Mouse (Mus musculus) myocyte (in vitro differentiated cells): Measurements from ENCODE around the gene Rnaseh1. TPM values are rescaled to one million over a fixed set of nuclear protein-coding genes. Genes with fewer than 3 reads are reported as not detected.
A peak's percentile ranks its signal among the peaks of the same experiment; 100 is the strongest.

ENCODE experiments used
- H3K27me3 ChIP-seq: one replicate; pipeline ENCODE4 v1.6.1; 2011; ENCODE audit not compliant: control insufficient read depth, insufficient read depth, insufficient read length
- H3K36me3 ChIP-seq: one replicate; pipeline ENCODE4 v1.6.1; 2011; ENCODE audit not compliant: control insufficient read depth, insufficient read depth
- H3K4me2 ChIP-seq: one replicate; pipeline ENCODE4 v1.6.1; 2011; ENCODE audit warnings: low read depth, control low read depth
- H3K4me3 ChIP-seq: one replicate; pipeline ENCODE4 v1.5.1; 2011; ENCODE audit warnings: mild to moderate bottlenecking, control low read depth, moderate library complexity
- H3K79me2 ChIP-seq: one replicate; pipeline ENCODE4 v1.6.1; 2011; ENCODE audit not compliant: control insufficient read depth, insufficient read depth
- H3ac ChIP-seq: one replicate; pipeline ENCODE4 v1.6.1; 2011; ENCODE audit not compliant: control insufficient read depth, insufficient read length
- CEBPB ChIP-seq: IDR thresholded peaks from 2 replicates; pipeline ENCODE4 v1.6.1; 2011; ENCODE audit warnings: mild to moderate bottlenecking, moderate library complexity; ENCODE audit not compliant: poor library complexity, insufficient read depth, severe bottlenecking
- E2F4 ChIP-seq: IDR thresholded peaks from one replicate; pipeline ENCODE4 v1.6.1; 2011; ENCODE audit warnings: mild to moderate bottlenecking, control low read depth, moderate library complexity; ENCODE audit not compliant: insufficient read depth
- MAX ChIP-seq: IDR thresholded peaks from one replicate; pipeline ENCODE4 v1.6.1; 2011; ENCODE audit warnings: low read depth, mild to moderate bottlenecking, control low read depth
- MYOD1 ChIP-seq, 3 experiments: IDR thresholded peaks; one replicate each; pipeline ENCODE4 v1.6.1; 2011; ENCODE audit warnings: control low read depth in 2 of 3, low read depth in 2 of 3, mild to moderate bottlenecking in 2 of 3, moderate library complexity in 1 of 3; ENCODE audit not compliant: insufficient read length in 2 of 3, control insufficient read depth in 1 of 3
- MYOG ChIP-seq, 3 experiments: IDR thresholded peaks; one replicate each; pipeline ENCODE4 v1.6.1; 2011; ENCODE audit warnings: control low read depth in 2 of 3, low read depth in 2 of 3, mild to moderate bottlenecking in 2 of 3; ENCODE audit not compliant: insufficient read length in 2 of 3, control insufficient read depth in 1 of 3, insufficient read depth in 1 of 3
- POLR2A ChIP-seq: IDR thresholded peaks from one replicate; pipeline ENCODE4 v1.6.1; 2011; ENCODE audit warnings: low read depth, mild to moderate bottlenecking, control low read depth, moderate library complexity; ENCODE audit not compliant: insufficient read length
- POLR2AphosphoS2 ChIP-seq: IDR thresholded peaks from one replicate; pipeline ENCODE4 v1.6.1; 2011; ENCODE audit warnings: low read depth, control low read depth; ENCODE audit not compliant: insufficient read length
- REST ChIP-seq: IDR thresholded peaks from one replicate; pipeline ENCODE4 v1.6.1; 2011; ENCODE audit warnings: mild to moderate bottlenecking, control low read depth, moderate library complexity; ENCODE audit not compliant: insufficient read depth, insufficient read length
- SRF ChIP-seq: IDR thresholded peaks from one replicate; pipeline ENCODE4 v1.6.1; 2011; ENCODE audit warnings: low read depth; ENCODE audit not compliant: control insufficient read depth, insufficient read length
- TCF12 ChIP-seq: IDR thresholded peaks from one replicate; pipeline ENCODE4 v1.6.1; 2011; ENCODE audit warnings: mild to moderate bottlenecking, control low read depth; ENCODE audit not compliant: poor library complexity, insufficient read depth, severe bottlenecking
- TCF3 ChIP-seq: IDR thresholded peaks from one replicate; pipeline ENCODE4 v1.6.1; 2011; ENCODE audit warnings: low read depth, control low read depth; ENCODE audit not compliant: insufficient read length
- USF1 ChIP-seq: IDR thresholded peaks from one replicate; pipeline ENCODE4 v1.6.1; 2011; ENCODE audit warnings: low read depth, mild to moderate bottlenecking, control low read depth, moderate library complexity
- polyA plus RNA-seq: library from polyadenylated mRNA; unstranded; fragments of >200 nt; fragmentation: generic; extraction: Trizol; gene quantifications from one replicate; pipeline ENCODE4 v1.2.1, GENCODE M21; 2012; ENCODE audit warnings: missing spikeins

The Rnaseh1 gene
- polyA plus RNA-seq, 1 experiment, result 8.7 TPM

DNA sequence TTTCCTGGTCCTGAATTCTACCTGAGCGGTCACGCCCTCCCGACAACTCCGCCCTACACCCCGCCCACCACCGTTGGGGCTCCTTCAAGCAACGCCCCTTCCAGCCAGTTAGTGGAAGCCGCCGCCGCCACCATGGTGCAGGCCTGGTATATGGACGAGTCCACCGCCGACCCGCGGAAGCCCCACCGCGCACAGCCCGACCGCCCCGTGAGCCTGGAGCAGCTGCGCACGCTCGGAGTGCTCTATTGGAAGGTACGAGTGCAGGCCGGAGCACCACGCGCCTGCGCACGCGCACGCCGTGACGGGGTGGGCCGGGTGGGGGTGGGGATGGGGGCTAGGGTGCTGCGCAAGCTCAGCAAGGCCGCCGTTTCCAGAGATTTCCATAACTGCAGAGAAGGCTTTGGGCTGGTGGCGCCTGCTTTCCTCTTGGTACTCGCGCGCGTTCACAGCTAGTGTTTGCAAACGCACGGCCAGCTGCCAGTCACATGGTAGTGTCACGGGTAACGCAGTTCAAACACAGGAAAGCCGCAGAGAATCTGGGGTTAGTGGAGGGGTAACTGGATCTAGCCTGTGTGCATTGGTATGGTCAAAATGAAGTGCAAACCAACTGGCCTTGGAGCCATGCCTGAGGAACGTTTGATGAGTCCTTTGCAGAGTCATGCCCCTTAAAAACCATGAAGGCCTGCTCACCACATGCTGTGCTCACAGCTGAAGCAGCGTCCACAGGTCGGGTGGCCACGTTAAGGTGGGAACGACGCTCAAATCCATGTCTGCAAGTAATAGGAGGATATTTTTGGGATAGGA lies 25.9 kb downstream of the Rnaseh1 start, which contains the start of gene Adi1:
Gene Adi1, plus strand, starts transcription at position 111 of the 804 bp plus-strand sequence.
- Histone ChIP-seq H3K27me3 (no peaks in the 10 kb centered on the region), H3K36me3 (no peaks in the 10 kb centered on the region), H3ac (peak within 1 kb of the TSS; percentile 58), H3K4me3 (peak within 1 kb of the TSS; percentile 28), H3K4me2 (peak within 1 kb of the TSS; percentile 66), H3K79me2 (no peaks in the 10 kb centered on the region)
- peak; percentile 41 for TF ChIP-seq POLR2AphosphoS2
- peak; percentile 9 to 29 (median 17) for TF ChIP-seq MYOD1 (IDR thresholded peaks at IDR 0.05; ENCODE audit: control insufficient read depth in 1 of 3, insufficient read length in 2 of 3, low read depth in 2 of 3)
- peak; percentile 52 for TF ChIP-seq USF1
- peak in 2 of 3 experiments; percentile 58 to 64 for TF ChIP-seq MYOG (IDR thresholded peaks at IDR 0.05; ENCODE audit: control insufficient read depth in 1 of 3, insufficient read depth in 1 of 3, insufficient read length in 2 of 3, low read depth in 2 of 3)
- no peak for TF ChIP-seq MAX
- no peak for TF ChIP-seq TCF12
- TF ChIP-seq E2F4, result peak; percentile 20
- TF ChIP-seq POLR2A, result peak; percentile 56

DNA sequence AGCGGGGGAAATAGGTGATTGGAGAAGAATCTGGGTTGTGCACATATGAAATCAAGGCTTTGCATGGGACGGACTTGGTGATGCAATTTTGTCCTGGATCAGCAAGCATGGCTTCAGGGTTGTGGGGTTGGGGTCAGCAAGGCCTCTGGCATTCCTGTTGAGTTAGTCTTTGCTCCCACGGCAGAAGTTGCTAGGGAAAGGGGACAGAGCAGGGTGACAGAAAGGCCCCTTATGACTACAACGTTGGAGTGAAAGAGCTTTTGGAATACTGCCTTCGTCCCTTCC lies 26.5 kb downstream of the Rnaseh1 start:
- H3ac ChIP-seq, result no peak overlapping the region
- H3K4me2 ChIP-seq, result peak overlapping the region; percentile 61
- H3K79me2 ChIP-seq, result no peaks in the 10 kb centered on the region
- H3K27me3 ChIP-seq, result no peaks in the 10 kb centered on the region
- no peaks in the 10 kb centered on the region for H3K36me3 ChIP-seq
- H3K4me3 ChIP-seq, result peak overlapping the region; percentile 28
- TF ChIP-seq MYOG (IDR thresholded peaks at IDR 0.05; ENCODE audit: control insufficient read depth in 1 of 3, insufficient read depth in 1 of 3, insufficient read length in 2 of 3, low read depth in 2 of 3) (no peak), E2F4 (no peak), TCF12 (no peak), USF1 (no peak), POLR2A (no peak), MAX (no peak), REST (no peak), TCF3 (no peak), SRF (no peak), MYOD1 (IDR thresholded peaks at IDR 0.05; ENCODE audit: control insufficient read depth in 1 of 3, insufficient read length in 2 of 3, low read depth in 2 of 3) (no peak), CEBPB (no peak), POLR2AphosphoS2 (no peak)

GRCm38 (mm10) chr12:28684674-28685073 lies 35.3 kb downstream of the Rnaseh1 start:
- Histone ChIP-seq H3ac (no peak overlapping the region), H3K27me3 (no peaks in the 10 kb centered on the region), H3K4me3 (no peak overlapping the region), H3K36me3 (no peaks in the 10 kb centered on the region), H3K79me2 (no peaks in the 10 kb centered on the region), H3K4me2 (no peak overlapping the region)
- TF ChIP-seq TCF12, result no peak

- Histone ChIP-seq H3K36me3 (no peaks in the 10 kb centered on the region), H3ac (no peak overlapping the region), H3K79me2 (no peaks in the 10 kb centered on the region), H3K4me3 (no peak overlapping the region), H3K4me2 (no peak overlapping the region), H3K27me3 (no peaks in the 10 kb centered on the region)
- TF ChIP-seq USF1 (no peak), SRF (no peak), POLR2A (no peak), E2F4 (no peak), REST (no peak), POLR2AphosphoS2 (no peak), TCF12 (no peak), MAX (no peak)
Observed at GRCm38 (mm10) chr12:28685771-28686170, 36.4 kb downstream of the Rnaseh1 start.

GRCm38 (mm10) chr12:28686199-28686879 lies 36.9 kb downstream of the Rnaseh1 start:
- no peak overlapping the region for H3K4me2 ChIP-seq
- no peaks in the 10 kb centered on the region for H3K36me3 ChIP-seq
- no peak overlapping the region for H3K4me3 ChIP-seq
- H3ac ChIP-seq, result no peak overlapping the region
- H3K79me2 ChIP-seq, result no peaks in the 10 kb centered on the region
- H3K27me3 ChIP-seq, result no peaks in the 10 kb centered on the region
- TF ChIP-seq POLR2A (no peak), E2F4 (no peak), TCF3 (no peak), TCF12 (no peak), REST (no peak), SRF (no peak), POLR2AphosphoS2 (no peak), MAX (no peak), MYOG (IDR thresholded peaks at IDR 0.05; ENCODE audit: control insufficient read depth in 1 of 3, insufficient read depth in 1 of 3, insufficient read length in 2 of 3, low read depth in 2 of 3) (no peak), MYOD1 (IDR thresholded peaks at IDR 0.05; ENCODE audit: control insufficient read depth in 1 of 3, insufficient read length in 2 of 3, low read depth in 2 of 3) (no peak), CEBPB (no peak), USF1 (no peak)
